Comparison of ENCODE assay signal across 23 mouse cellular contexts in genomic region chr1:151933605-151934004, GRCm38 (mm10).
"Had no signal": no experiment of that assay in that cellular context is flagged by ENCODE, and none has a peak within 500 bp of the region (broad histone marks: within the 10 kb centered on the region; RNA-seq: fewer than 3 reads in every experiment).

No protein-coding gene starts in this region.

- H3K4me3 ChIP-seq: heart, adult 2 months; heart, embryonic 12.5 days; hindbrain, embryonic 10.5 days; hindbrain, embryonic 12.5 days; intestine, embryonic 15.5 days; layer of hippocampus, adult 2 months; left cerebral cortex, adult 2 months; limb, embryonic 10.5 days; limb, embryonic 12.5 days had no signal

- H3K36me3 ChIP-seq: heart, embryonic 12.5 days; hindbrain, embryonic 10.5 days; hindbrain, embryonic 12.5 days; intestine, embryonic 15.5 days; limb, embryonic 10.5 days; limb, embryonic 12.5 days had no signal

- DNase-seq: gastrocnemius, postnatal 14 days; gastrocnemius, postnatal 36 days; heart, adult 11 months; heart, adult 2 months; heart, postnatal 10 days; heart, postnatal 4 days; kidney, adult 18-20 months; kidney, adult 8-10 months; kidney, postnatal 10 days; kidney, postnatal 25 days; kidney, postnatal 4 days had no signal

- H3K4me1 ChIP-seq: intestine, embryonic 15.5 days had no signal

- H3K4me2 ChIP-seq: heart, embryonic 12.5 days; hindbrain, embryonic 12.5 days; hindbrain, embryonic 14.5 days; intestine, embryonic 15.5 days; limb, embryonic 12.5 days had no signal

- H3K27me3 ChIP-seq: heart, embryonic 12.5 days; hindbrain, embryonic 12.5 days; intestine, embryonic 15.5 days; limb, embryonic 12.5 days had no signal

- ATAC-seq: hindbrain, embryonic 16.5 days; inflammation-experienced regulatory T-cells, adult 6 months; intestine, embryonic 15.5 days; intestine, postnatal 0 days had no signal

- H3K9me3 ChIP-seq: heart, embryonic 12.5 days; hindbrain, embryonic 10.5 days; hindbrain, embryonic 12.5 days; intestine, embryonic 15.5 days; limb, embryonic 10.5 days; limb, embryonic 12.5 days had no signal

- H3K27ac ChIP-seq: heart, adult 2 months; hindbrain, embryonic 10.5 days; hindbrain, embryonic 12.5 days; hindbrain, embryonic 14.5 days; intestine, embryonic 15.5 days; layer of hippocampus, adult 2 months; left cerebral cortex, adult 2 months; limb, embryonic 10.5 days; limb, embryonic 12.5 days had no signal

- H3K9ac ChIP-seq: heart, embryonic 12.5 days; hindbrain, embryonic 12.5 days; hindbrain, embryonic 14.5 days; intestine, embryonic 15.5 days; limb, embryonic 12.5 days had no signal
